Mouse (Mus musculus) gastrocnemius, adult 2 months (tissue): ENCODE measurements around the gene Stk32c. TPM values are rescaled to one million over a fixed set of nuclear protein-coding genes. Genes with fewer than 3 reads are reported as not detected.

Experiments used
- DNase-seq: peaks from one replicate; pipeline ENCODE4 v3.0.0; 2022
- H3K27ac ChIP-seq: fragments of 200-600 bp; 2 replicates; pipeline ENCODE4 v1.8.1; 2022; ENCODE audit warnings: mild to moderate bottlenecking
- H3K4me3 ChIP-seq: fragments of 200-600 bp; 2 replicates; pipeline ENCODE4 v1.8.1; 2022; ENCODE audit warnings: mild to moderate bottlenecking, moderate library complexity
- CTCF ChIP-seq: fragments of 200-600 bp; IDR thresholded peaks from 2 replicates; pipeline ENCODE4 v1.8.1; 2022; ENCODE audit warnings: antibody characterized with exemption, mild to moderate bottlenecking, moderate library complexity
- intact Hi-C: fragments of 180-260 bp; cut with DNase I; formaldehyde crosslinking; loops from one replicate; pipeline ENCODE4 v1.15.1; 2025
- total RNA-seq, 2 experiments: library from RNA; stranded (reverse); gene quantifications; 2 replicates each; pipeline ENCODE4 v1.2.3; 2021

The Stk32c gene
- total RNA-seq, 2 experiments from 2014 or later: 0.73 TPM; not detected in 1

DNA sequence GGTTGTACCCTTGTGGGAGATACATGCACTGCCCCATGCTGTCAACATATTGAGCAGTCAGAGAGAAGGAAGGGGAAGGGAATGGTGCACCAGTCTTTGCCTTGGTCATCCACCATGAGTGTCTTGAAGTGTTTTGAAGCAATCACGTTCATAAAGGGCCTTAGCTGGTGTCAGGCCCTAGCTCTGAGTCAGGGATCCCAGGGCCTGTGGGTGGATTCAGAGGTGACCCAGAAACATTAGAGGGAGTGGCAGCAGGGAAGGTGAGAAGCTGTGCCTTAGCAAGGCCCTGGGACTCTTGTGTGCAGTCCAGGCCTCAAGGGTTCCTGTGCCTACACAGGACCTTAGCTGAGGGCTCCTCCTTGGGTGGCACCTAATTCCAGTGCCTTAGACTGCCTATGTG lies 11.0 kb upstream of the Stk32c start:
- DNase-seq: no peak
- no peak overlapping the region for H3K27ac ChIP-seq
- intact Hi-C loops: no loop called here
- TF ChIP-seq CTCF: no peak
- H3K4me3 ChIP-seq: no peak overlapping the region

DNA sequence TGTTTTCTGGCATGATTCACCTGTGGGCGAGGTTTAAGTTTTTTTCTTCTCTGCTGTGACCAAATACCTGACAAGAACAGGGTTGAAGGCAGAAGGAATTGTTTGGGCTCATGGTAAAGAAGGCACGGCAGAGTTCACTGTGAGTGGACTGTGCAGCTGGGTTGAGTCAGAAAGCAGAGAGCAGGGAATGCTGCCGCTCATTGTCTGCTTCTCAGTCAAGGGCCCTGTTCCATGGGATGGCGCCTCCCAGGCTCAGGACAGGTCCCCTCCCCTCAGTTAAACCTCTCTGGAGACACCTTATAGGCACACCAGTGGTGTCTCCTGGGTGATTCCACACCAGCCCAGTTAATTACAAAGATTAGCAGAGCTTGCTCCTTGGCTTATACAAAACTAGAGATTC lies 9.2 kb upstream of the Stk32c start:
- intact Hi-C loops: no loop called here
- no peak for DNase-seq

DNA sequence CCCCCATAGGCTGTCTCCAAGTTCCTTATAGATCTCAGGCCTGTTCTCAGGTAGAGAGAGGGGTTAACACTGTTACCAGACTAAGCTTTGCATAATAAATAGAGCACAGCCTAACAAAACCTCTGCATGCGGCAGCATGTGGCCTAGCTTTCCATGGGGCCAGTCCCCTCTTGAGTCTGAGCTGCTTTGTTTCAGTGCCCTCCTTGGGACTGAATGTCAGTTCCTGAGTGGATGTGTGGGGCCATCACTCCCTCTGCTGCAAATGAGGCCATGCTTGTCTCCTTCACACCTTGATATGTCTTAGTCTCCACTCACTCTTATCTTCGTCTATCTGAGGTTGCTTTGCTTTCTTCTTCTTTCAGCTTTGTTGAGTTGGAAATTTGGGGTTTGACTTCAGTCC lies 8.7 kb upstream of the Stk32c start:
- no peak overlapping the region for H3K27ac ChIP-seq
- H3K4me3 ChIP-seq: no peak overlapping the region
- no peak for DNase-seq
- no peak for TF ChIP-seq CTCF
- intact Hi-C loops: no loop called here

More for the DNA sequence above, 9.2 kb upstream of the Stk32c start:
- no peak for TF ChIP-seq CTCF
- no peak overlapping the region for H3K4me3 ChIP-seq
- no peak overlapping the region for H3K27ac ChIP-seq

DNA sequence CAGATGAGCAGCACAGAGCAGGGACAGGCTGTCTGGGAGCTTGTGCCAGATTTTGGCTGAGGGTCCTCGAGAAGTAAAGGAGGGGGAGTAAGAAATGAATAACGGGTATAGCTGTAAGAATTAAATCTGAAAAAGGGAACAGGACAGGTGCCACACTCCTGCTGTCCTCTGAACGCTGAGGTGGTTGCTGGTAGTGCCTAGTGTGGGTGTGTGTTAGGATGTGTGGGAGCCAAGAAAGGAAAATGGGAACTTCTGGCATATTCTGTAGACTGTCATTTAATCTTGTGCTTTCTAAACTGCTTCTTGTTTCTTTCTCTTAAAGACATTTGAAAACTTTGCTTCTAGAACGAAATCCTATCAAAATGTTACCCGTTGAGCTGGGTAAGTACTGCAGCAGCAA lies 8.0 kb upstream of the Stk32c start:
- no peak overlapping the region for H3K4me3 ChIP-seq
- peak overlapping the region; percentile 59; the same call in 1 of the 2 replicates for H3K27ac ChIP-seq
- TF ChIP-seq CTCF: no peak
- no peak for DNase-seq
- intact Hi-C loops: no loop called here

DNA sequence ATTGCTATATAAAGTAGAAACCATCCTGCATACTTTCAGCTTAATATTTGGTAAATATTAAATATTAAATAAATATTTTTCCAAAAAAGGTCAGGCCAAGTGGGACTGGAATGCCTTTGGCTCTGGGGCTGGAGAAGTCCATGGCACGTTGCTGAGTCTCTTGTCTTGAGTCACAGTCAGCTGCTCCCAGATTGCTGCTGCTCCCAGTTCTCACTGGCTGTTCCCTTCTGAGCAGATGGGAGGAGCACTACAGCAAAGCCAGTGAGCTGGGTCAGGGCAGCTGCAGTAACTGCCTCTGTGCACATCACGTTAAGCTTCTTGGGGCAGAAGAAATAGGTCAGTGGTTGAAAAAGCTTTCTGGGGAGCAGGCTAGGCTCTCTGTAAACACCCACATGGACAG lies 7.2 kb upstream of the Stk32c start:
- intact Hi-C loops: no loop called here
- H3K4me3 ChIP-seq: no peak overlapping the region
- DNase-seq: peak; percentile 60
- TF ChIP-seq CTCF: no peak
- H3K27ac ChIP-seq: peak overlapping the region; percentile 59; the same call in 1 of the 2 replicates

DNA sequence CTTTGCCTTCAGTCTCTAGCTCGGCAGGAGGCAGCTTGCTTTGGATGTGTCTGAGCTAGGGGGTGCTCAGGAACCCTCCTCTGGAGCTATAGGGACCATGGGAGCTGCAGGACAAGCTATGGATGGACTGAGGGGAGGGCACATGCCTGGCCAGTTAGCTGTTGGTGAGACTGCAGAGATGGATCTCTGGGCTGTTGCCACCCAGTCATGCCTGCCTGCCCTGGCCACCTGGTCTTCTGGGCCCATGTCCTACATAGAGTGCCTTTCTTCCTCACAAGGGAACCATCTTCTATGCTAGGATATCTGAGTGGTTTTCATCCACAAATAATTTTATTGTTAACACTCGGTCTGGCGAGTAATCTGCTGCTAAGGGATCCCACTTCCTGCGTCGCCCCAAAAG lies 6.4 kb upstream of the Stk32c start:
- H3K27ac ChIP-seq: peak overlapping the region; percentile 46; the same call in 1 of the 2 replicates
- no peak overlapping the region for H3K4me3 ChIP-seq
- DNase-seq: no peak
- intact Hi-C loops: loop anchor here (10.0 kb wide), 1 partner anchor 345 kb away; no protein-coding TSS in a partner anchor
- TF ChIP-seq CTCF: no peak

DNA sequence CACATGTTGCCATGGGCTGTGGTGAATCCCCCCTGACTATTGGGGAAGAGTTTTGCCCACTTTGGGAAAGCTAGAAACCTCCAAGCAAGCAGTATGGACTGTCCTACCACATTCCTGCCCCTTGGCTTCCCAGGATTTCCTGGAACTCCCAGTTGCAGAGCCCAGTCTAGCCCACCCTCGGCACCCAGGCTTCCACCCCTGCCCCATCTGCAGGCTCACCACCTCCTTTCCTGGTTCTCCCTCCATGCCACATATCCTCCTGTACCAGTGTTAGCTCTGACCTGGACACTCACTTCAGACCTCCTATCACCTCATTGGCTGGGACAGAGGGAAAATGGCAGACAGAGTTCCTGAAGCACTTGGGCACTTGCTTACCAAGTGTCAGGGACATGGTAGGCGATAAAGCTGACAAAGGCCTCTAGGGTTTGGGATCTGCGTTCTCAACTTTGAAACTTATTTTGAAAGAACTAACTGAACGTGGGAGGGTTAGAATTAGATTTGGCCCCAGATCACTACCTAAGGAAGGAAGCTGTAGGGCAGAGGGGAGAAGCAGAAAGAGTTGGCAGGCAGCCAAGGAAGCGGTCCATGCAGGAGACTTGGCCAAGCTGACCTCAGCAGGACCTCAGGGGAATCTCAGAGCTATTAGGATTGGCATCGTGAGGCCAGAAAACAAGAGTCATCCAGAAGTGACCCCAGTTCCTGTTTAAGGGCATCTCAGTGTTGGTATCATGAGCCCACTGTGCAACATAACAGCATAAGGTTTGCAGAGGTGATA lies 5.7 kb upstream of the Stk32c start:
- TF ChIP-seq CTCF: no peak
- H3K27ac ChIP-seq: peak overlapping the region; percentile 46; the same call in 1 of the 2 replicates
- DNase-seq: peak; percentile 51
- intact Hi-C loops: loop anchor here (10.0 kb wide), 1 partner anchor 346 kb away; no protein-coding TSS in a partner anchor
- no peak overlapping the region for H3K4me3 ChIP-seq

DNA sequence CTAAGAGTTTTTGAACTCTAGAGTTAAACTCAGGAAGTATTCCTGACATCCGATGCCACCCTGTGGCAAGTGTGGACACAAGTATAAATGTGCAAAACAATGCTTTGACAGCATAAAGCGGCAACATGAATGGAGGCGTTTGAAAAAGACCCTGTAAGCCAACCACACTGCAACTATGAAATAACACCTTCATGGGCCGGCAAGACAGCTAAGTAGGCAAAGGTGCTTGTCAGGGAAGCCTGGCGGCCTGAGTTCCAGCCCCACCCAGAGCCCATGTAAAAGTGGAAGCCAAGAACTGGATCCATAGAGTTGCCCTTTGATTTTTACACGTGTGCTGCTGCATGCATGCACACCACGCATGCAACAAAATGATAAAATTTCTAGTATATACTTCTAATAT lies 3.9 kb upstream of the Stk32c start:
- no peak overlapping the region for H3K27ac ChIP-seq
- no peak for DNase-seq
- intact Hi-C loops: loop anchor here (10.0 kb wide), 1 partner anchor 348 kb away; no protein-coding TSS in a partner anchor

DNA sequence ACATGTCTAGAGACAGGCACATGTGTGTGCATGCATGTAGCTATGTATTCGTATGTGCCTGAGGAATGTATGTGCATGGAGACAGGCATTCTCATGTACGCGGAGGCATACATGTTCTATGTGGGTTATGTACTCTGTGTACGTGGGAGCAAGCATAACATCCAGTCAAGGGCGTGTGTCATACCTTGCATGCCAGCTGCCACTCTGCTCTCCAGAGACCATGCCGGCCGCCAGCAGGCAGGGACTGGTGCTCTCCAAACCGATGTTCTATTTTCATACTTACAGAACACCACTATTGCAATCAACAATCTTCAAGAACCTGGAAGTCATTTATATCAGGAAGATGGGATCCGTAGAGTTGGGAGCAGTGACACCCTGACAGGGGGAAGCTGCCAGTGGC lies 3.4 kb upstream of the Stk32c start:
- no peak overlapping the region for H3K27ac ChIP-seq
- no peak for TF ChIP-seq CTCF
- intact Hi-C loops: loop anchor here (10.0 kb wide), 1 partner anchor 348 kb away; no protein-coding TSS in a partner anchor

More for the DNA sequence above, 3.9 kb upstream of the Stk32c start:
- no peak for TF ChIP-seq CTCF
- H3K4me3 ChIP-seq: no peak overlapping the region

DNA sequence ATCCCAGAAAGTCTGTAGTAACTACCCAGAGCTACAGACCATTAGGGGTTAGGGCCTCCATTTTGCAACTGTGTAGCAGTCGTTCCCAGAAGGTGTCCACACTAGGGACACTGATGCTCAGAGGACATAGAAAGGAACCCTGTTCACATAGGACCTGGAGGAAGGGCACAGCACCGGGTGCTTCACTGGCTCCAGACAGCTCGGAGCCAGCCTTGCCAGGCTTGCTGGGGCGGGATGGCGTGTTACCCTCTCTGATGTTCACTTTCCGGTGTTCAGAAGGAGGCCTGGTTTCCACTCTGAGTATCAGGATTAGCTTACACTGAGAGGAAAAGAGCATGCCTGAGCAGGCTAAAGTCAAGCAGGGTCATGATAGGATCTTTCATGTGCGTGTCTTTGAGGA lies 2.8 kb upstream of the Stk32c start:
- DNase-seq: no peak
- no peak for TF ChIP-seq CTCF
- intact Hi-C loops: loop anchor here (10.0 kb wide), 1 partner anchor 349 kb away; no protein-coding TSS in a partner anchor
- Histone ChIP-seq H3K4me3 (no peak overlapping the region), H3K27ac (no peak overlapping the region)

More for the DNA sequence above, 3.4 kb upstream of the Stk32c start:
- no peak overlapping the region for H3K4me3 ChIP-seq
- no peak for DNase-seq

DNA sequence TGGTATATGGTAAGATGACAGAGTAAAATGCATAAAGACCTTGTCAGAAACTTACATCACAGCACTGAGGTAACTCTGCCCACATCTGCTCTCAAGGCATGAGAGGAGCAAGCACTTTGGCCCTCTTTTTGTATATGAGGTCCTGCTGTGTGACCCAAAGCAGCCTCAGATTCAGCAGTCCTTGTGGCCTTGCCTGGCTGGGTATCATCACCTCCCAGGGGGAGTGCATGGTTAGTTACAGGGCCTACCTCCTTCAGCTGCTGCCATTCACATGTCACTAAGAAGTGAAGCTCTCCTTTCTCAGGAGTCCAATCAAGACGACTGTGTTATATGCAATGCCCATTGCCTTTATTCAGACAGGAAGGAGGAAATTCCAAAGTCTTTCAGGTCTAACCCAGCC lies 2.4 kb upstream of the Stk32c start:
- no peak overlapping the region for H3K27ac ChIP-seq
- TF ChIP-seq CTCF: no peak
- no peak for DNase-seq
- no peak overlapping the region for H3K4me3 ChIP-seq
- intact Hi-C loops: loop anchor here (10.0 kb wide), 1 partner anchor 349 kb away; no protein-coding TSS in a partner anchor

DNA sequence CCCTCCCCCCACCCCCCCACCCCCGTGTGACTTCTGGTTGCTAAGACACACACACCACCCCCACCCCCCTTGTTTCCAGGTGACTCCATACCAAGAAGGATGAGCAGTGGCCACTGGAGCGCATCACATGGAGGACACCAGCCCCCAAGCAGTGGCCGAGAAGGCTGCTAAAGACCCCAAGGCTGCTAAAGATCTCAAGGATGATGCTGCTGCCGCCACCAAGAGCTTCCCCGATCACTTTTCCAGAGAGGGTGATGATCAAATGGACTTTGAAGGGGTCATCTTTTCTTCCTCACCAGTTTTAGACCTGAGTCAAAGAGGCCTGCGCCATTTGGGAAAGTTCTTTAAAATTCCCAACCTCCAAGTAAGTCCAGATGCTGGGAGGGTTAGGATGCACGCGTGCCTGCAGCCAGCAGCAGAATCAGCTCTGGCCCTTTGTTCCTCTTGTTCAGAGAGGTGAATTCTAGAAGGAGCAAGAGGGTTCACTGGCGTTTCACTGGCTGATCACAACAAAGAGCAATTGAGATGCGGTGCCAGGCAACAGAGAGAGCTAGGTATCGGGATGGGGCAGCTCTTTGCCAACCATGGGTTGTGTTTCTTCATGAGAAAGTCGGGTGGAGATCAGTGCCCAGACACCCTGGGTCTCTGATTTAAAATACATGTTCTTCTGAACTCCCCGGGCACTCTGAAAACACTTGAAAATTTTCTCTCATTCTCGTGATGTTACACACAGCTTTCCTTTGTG lies 1.7 kb upstream of the Stk32c start:
- no peak overlapping the region for H3K4me3 ChIP-seq
- TF ChIP-seq CTCF: no peak
- no peak overlapping the region for H3K27ac ChIP-seq
- intact Hi-C loops: loop anchor here (10.0 kb wide), 1 partner anchor 350 kb away; no protein-coding TSS in a partner anchor
- no peak for DNase-seq

DNA sequence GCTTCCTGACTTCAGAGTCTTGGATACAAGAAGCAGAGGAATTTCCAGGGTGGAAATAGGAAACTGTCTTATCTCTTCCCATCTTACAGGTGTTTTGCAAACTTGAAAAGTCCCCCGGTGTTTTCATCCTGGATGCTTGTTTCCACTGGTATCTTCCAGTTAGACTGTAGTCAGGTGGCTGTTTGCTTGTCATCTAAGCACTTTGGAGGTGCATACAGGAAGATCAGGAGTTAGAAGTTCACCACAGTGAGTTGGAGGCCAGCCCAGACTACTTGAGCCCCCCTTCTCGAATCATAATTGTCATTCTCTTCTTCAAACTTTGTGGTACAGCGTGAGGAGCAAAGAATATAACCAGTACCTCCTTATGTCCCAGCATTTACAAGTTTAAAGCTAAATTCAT lies 1.1 kb upstream of the Stk32c start:
- H3K4me3 ChIP-seq: no peak overlapping the region
- peak overlapping the region; percentile 93; the same call in 1 of the 2 replicates for H3K27ac ChIP-seq
- DNase-seq: no peak
- TF ChIP-seq CTCF: no peak
- intact Hi-C loops: loop anchor here (10.0 kb wide), 1 partner anchor 351 kb away; no protein-coding TSS in a partner anchor
